Mouse (Mus musculus): ENCODE results near the gene Sirt4. TPM values are rescaled to one million over a fixed set of nuclear protein-coding genes. Genes with fewer than 3 reads are reported as not detected.
"Not testable (repeated sequence)": the region's sequence is repeated elsewhere in the genome, so short reads cannot be mapped to it uniquely, and the experiment has no call there.

Sirt4 gene
- total and polyA plus RNA-seq, 2 experiments = 11.5 to 26.1 TPM

DNA sequence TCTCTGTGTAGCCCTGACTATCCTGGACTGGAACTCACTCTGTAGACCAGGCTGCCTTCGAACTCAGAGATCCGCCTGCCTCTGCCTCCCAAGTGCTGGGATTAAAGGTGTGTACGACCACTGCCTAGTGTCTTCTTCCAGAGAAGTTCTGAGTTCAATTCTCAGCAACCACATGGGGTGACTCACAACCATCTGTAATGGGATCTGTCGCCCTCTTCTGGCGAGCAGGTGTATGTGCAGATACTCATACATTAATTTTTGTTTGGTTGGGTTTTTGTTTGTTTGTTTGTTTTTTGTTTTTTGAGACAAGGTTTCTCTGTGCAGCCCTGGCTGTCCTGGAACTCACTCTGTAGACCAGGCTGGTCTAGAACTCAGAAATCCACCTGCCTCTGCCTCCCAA lies 41.9 kb downstream of the Sirt4 start:
- not testable (repeated sequence) for H3K4me3 ChIP-seq (ENCODE audit: insufficient read depth, low read depth, low read length); H3K27ac ChIP-seq (replicated peaks; ENCODE audit: insufficient read depth, low read depth, low read length); H3K27me3 ChIP-seq (ENCODE audit: control insufficient read depth, insufficient read depth, low read length); H3K4me1 ChIP-seq (ENCODE audit: control insufficient read depth, insufficient read depth, low read length); H3K36me3 ChIP-seq (ENCODE audit: control insufficient read depth, insufficient read depth, low read length); H3K79me2 ChIP-seq (ENCODE audit: control insufficient read depth, insufficient read depth, low read length); H3K9ac ChIP-seq (ENCODE audit: low read depth, low read length)
- WGBS = 76% methylated on average over 5 of the region's 5 CpGs
- peak; percentile 46; the same call in 1 of the 2 replicates for TF ChIP-seq CTCF (IDR thresholded peaks at IDR 0.05; ENCODE audit: low read depth, low read length)
- peak; percentile 7 for DNase-seq (ENCODE audit: extremely low read depth, low read depth, low spot score)

GRCm38 (mm10) chr5:115441205-115441849 lies 43.2 kb downstream of the Sirt4 start:
- no peaks in the 10 kb centered on the region for H3K4me1 ChIP-seq (ENCODE audit: control insufficient read depth, insufficient read depth, low read length)
- no peaks in the 10 kb centered on the region for H3K79me2 ChIP-seq (ENCODE audit: control insufficient read depth, insufficient read depth, low read length)
- no peaks in the 10 kb centered on the region for H3K36me3 ChIP-seq (ENCODE audit: control insufficient read depth, insufficient read depth, low read length)
- H3K4me3 ChIP-seq (ENCODE audit: insufficient read depth, low read depth, low read length) = no peak overlapping the region
- peak; percentile 76 for TF ChIP-seq CTCF (IDR thresholded peaks at IDR 0.05; ENCODE audit: low read depth, low read length)
- TF ChIP-seq POLR2A (IDR thresholded peaks at IDR 0.05; ENCODE audit: extremely low read depth, insufficient read depth, low read length) = no peak
- H3K9ac ChIP-seq (ENCODE audit: low read depth, low read length) = no peak overlapping the region
- 46% methylated on average over 14 of the region's 14 CpGs for WGBS
- no peak overlapping the region for H3K27ac ChIP-seq (replicated peaks; ENCODE audit: insufficient read depth, low read depth, low read length)
- peak; percentile 30 for DNase-seq (ENCODE audit: extremely low read depth, low read depth, low spot score)
- H3K27me3 ChIP-seq (ENCODE audit: control insufficient read depth, insufficient read depth, low read length) = no peaks in the 10 kb centered on the region

GRCm38 (mm10) chr5:115438667-115439066 lies 45.9 kb downstream of the Sirt4 start:
- no peaks in the 10 kb centered on the region for H3K36me3 ChIP-seq (ENCODE audit: control insufficient read depth, insufficient read depth, low read length)
- no peak overlapping the region for H3K27ac ChIP-seq (replicated peaks; ENCODE audit: insufficient read depth, low read depth, low read length)
- TF ChIP-seq CTCF (IDR thresholded peaks at IDR 0.05; ENCODE audit: low read depth, low read length) (no peak), POLR2A (IDR thresholded peaks at IDR 0.05; ENCODE audit: extremely low read depth, insufficient read depth, low read length) (no peak)
- DNase-seq (ENCODE audit: extremely low read depth, low read depth, low spot score) = no peak
- no peak overlapping the region for H3K4me3 ChIP-seq (ENCODE audit: insufficient read depth, low read depth, low read length)
- H3K9ac ChIP-seq (ENCODE audit: low read depth, low read length) = no peak overlapping the region
- no peaks in the 10 kb centered on the region for H3K4me1 ChIP-seq (ENCODE audit: control insufficient read depth, insufficient read depth, low read length)
- H3K27me3 ChIP-seq (ENCODE audit: control insufficient read depth, insufficient read depth, low read length) = no peaks in the 10 kb centered on the region
- no peaks in the 10 kb centered on the region for H3K79me2 ChIP-seq (ENCODE audit: control insufficient read depth, insufficient read depth, low read length)
- WGBS = 77% methylated on average over 7 of the region's 7 CpGs

- 65% methylated on average over 2 of the region's 2 CpGs for WGBS
- H3K4me3 ChIP-seq (ENCODE audit: insufficient read depth, low read depth, low read length) = no peak overlapping the region
- H3K4me1 ChIP-seq (ENCODE audit: control insufficient read depth, insufficient read depth, low read length) = no peaks in the 10 kb centered on the region
- H3K79me2 ChIP-seq (ENCODE audit: control insufficient read depth, insufficient read depth, low read length) = no peaks in the 10 kb centered on the region
- H3K36me3 ChIP-seq (ENCODE audit: control insufficient read depth, insufficient read depth, low read length) = no peaks in the 10 kb centered on the region
- no peaks in the 10 kb centered on the region for H3K27me3 ChIP-seq (ENCODE audit: control insufficient read depth, insufficient read depth, low read length)
- no peak overlapping the region for H3K9ac ChIP-seq (ENCODE audit: low read depth, low read length)
- no peak overlapping the region for H3K27ac ChIP-seq (replicated peaks; ENCODE audit: insufficient read depth, low read depth, low read length)
- no peak for DNase-seq (ENCODE audit: extremely low read depth, low read depth, low spot score)
- no peak for TF ChIP-seq POLR2A (IDR thresholded peaks at IDR 0.05; ENCODE audit: extremely low read depth, insufficient read depth, low read length)
- no peak for TF ChIP-seq CTCF (IDR thresholded peaks at IDR 0.05; ENCODE audit: low read depth, low read length)
These were observed 46.6 kb downstream of the Sirt4 start for GRCm38 (mm10) chr5:115437945-115438315.

DNA sequence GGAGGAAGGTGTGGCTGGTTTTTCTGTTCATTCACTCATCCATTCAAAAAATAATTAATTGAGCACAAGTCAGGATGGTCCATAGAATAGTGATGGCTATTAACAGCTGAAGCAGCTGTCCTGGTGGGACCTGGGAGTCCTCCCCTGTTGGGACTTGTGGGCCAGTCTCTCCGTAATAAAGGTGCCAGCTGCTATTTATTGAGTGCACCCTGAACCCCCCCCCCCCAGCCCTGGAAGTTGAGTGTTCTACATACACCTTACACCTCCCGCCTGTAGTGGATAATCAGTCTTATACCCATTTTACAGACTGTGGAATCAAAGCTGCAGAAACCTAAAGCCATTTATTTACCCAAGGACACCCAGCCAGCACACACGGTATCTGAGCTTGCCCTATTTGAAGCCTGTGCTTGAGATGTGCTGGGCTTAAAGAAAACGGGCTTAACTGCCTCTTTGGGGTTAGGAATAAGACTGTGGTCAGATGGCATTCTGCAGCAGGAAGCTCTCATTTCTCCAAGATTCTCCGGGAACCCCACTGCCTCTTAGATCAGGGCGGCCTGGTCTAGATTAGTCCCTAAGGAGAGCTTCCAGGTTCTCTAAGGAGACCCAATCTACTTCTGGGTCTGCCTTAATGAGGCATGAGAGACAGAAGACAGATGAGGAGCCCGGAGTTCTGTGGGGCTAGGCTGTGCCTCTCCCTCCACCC lies 47.1 kb downstream of the Sirt4 start:
- TF ChIP-seq POLR2A (IDR thresholded peaks at IDR 0.05; ENCODE audit: extremely low read depth, insufficient read depth, low read length) (no peak), CTCF (IDR thresholded peaks at IDR 0.05; ENCODE audit: low read depth, low read length) (no peak)
- H3K79me2 ChIP-seq (ENCODE audit: control insufficient read depth, insufficient read depth, low read length) = no peaks in the 10 kb centered on the region
- no peaks in the 10 kb centered on the region for H3K4me1 ChIP-seq (ENCODE audit: control insufficient read depth, insufficient read depth, low read length)
- H3K27ac ChIP-seq (replicated peaks; ENCODE audit: insufficient read depth, low read depth, low read length) = no peak overlapping the region
- no peak overlapping the region for H3K4me3 ChIP-seq (ENCODE audit: insufficient read depth, low read depth, low read length)
- no peak for DNase-seq (ENCODE audit: extremely low read depth, low read depth, low spot score)
- no peak overlapping the region for H3K9ac ChIP-seq (ENCODE audit: low read depth, low read length)
- H3K36me3 ChIP-seq (ENCODE audit: control insufficient read depth, insufficient read depth, low read length) = no peaks in the 10 kb centered on the region
- 85% methylated on average over 7 of the region's 7 CpGs for WGBS
- H3K27me3 ChIP-seq (ENCODE audit: control insufficient read depth, insufficient read depth, low read length) = no peaks in the 10 kb centered on the region
